Mouse (Mus musculus) neural tube, embryonic 12.5 days (tissue): Measurements from ENCODE around the gene Mapkapk3. TPM values are rescaled to one million over a fixed set of nuclear protein-coding genes. Genes with fewer than 3 reads are reported as not detected.

Experiments used
- microRNA-seq: library from miRNA; unstranded; fragments of <30 nt; microRNA quantifications from one replicate; pipeline ENCODE4, GENCODE M21; 2017
- polyA plus RNA-seq: library from polyadenylated mRNA; unstranded; fragments of >200 nt; fragmentation: Nextera tagmentation; extraction: Ambion mirVana; gene quantifications from 2 replicates; pipeline ENCODE4 v1.2.1, GENCODE M21; 2016

Gene Mapkapk3
- polyA plus RNA-seq, 1 experiment from 2014 or later = 3.5 TPM

Small RNAs within 50 kb of the gene (microRNA-seq; reads per million reads assigned to microRNA genes)
- gene Gm22238 = not detected

Other genes with a start within 250 kb of the Mapkapk3 start
- 13.6 and 14.6 TPM in 2 replicates for gene Dock3, start 58.0 kb downstream of the Mapkapk3 start, polyA plus RNA-seq
- 6.6 and 9.3 TPM in 2 replicates for gene Cish, start 6.1 kb upstream of the Mapkapk3 start, polyA plus RNA-seq
- 14.2 and 15.5 TPM in 2 replicates for gene Hemk1, start 48.5 kb upstream of the Mapkapk3 start, polyA plus RNA-seq
- 4.1 and 4.8 TPM in 2 replicates for gene 6430571L13Rik, start 50.7 kb upstream of the Mapkapk3 start, polyA plus RNA-seq
- gene Cacna2d2, start 109.7 kb upstream of the Mapkapk3 start, polyA plus RNA-seq = 5.4 and 5.8 TPM in 2 replicates
- gene Tmem115, start 244.1 kb upstream of the Mapkapk3 start, polyA plus RNA-seq = 46.7 and 48.4 TPM in 2 replicates